Mouse (Mus musculus): ENCODE measurements around the gene Mettl2.

DNA sequence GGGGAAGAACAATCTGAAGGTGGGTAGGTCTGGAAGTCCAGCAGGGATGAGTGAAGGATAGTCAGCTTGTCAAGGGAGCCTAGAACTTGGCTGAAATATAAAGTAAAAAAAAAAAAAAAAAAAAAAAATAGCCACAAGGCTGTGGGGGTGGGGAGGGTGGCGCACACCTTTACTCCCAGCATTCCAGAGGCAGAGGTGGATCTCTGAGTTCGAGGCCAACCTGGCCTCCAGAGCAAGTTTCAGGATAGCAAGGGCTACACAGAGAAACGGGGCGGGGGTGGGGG is 25.7 kb downstream of the Mettl2 start:
- TF ChIP-seq MAFK (IDR thresholded peaks at IDR 0.05; ENCODE audit: insufficient read depth, low read depth, low read length): no peak
- no peak for TF ChIP-seq ZC3H11A (IDR thresholded peaks at IDR 0.05; ENCODE audit: borderline replicate concordance, low read depth, low read length)

Data from ES-E14 (cell line).